Mouse (Mus musculus) megakaryocyte, adult 5-6 weeks (primary cell): ENCODE results near the gene Rps21. TPM values are rescaled to one million over a fixed set of nuclear protein-coding genes. Genes with fewer than 3 reads are reported as not detected.
A peak's percentile ranks its signal among the peaks of the same experiment; 100 is the strongest.

ENCODE experiments used
- ATAC-seq: 2 replicates; pipeline ENCODE4 v1.8.0; 2016; ENCODE audit warnings: mild to moderate bottlenecking, inconsistent platforms; ENCODE audit not compliant: poor library complexity, severe bottlenecking
- total RNA-seq, 2 experiments: library from RNA; stranded (forward) in 1 of 2; stranded (reverse) in 1 of 2; fragments of 153-499, 151-499 nt in 1 of 2; fragments of 221-1000, 200-1000 nt in 1 of 2; gene quantifications; 2 replicates each; pipeline versions ENCODE4 v1.2.3 to v1.2.4; 2015 to 2017

The Rps21 gene
- total RNA-seq (2015) (1,036 and 1,070 TPM in 2 replicates), total RNA-seq (2017) (1,935 and 2,289 TPM in 2 replicates)

DNA sequence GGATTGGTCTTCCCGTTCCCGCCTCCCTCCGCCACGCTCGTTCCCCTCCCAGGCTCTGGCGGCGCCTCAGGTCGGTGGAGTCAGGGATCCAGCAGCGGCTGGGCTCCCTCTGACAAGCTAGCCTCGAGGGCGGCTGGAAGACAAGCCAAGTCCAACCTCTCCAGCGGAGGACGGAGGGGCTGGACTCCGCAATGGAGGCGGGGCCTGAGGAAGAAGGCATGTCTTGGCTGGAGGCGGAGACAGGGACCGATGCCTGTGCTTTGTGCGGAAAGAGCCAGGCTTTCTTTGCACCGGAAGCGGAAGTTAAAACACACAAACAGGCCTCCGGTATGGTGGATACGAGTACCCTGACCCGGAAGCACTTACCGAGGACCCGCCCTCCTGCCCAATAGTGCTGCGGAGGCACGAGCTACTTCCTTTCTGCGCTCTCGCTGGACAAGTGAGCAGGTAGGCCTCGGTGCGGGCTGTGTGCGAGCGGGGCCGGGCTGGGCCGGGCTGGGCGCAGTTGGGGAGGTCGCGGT, at the start of gene Rps21:
Gene Rps21 (plus strand): TSS at position 377 of the 521 bp plus-strand sequence.
- ATAC-seq, result peak; percentile 89

DNA sequence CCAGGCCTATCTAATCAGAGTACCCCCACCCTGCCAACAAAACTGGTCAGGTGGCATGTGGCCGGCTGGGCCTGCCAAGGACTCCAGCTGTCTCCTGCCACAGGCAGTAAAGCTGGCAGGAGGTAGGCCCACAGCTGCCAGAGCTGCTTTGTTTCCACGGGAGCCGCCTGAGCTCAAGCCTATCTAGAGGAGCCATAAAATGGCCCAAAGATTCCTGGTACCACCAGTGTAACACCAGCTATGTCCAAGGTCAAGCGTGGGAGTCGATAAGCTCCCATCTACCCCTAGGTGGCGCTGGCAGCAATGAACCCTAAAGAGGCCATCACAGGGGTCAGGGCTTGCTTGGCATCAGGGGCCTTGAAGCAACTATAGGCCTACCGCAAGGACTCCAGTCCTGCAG, 49.3 kb upstream of the Rps21 start:
- 0 out of 2 replicates have a peak, but pooled peaks have one; percentile 40 for ATAC-seq

DNA sequence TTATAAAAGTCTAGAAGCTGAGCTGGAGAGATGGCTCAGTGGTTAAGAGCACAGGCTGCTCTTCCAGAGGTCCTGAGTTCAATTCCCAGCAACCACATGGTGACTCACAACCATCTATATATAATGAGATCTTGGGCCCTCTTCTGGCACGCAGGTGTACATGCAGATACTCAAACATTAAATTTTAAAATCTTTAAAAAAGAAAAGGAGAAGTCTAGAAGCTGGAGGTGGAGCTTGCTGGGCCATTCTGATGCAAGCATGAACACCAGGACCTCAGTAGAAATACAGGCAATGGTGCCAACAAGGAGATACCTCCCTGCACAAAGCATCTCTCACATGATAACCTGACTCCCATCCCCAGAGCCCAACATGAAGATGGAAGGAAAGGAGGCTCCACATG, 48.2 kb upstream of the Rps21 start:
- ATAC-seq, result no peak

DNA sequence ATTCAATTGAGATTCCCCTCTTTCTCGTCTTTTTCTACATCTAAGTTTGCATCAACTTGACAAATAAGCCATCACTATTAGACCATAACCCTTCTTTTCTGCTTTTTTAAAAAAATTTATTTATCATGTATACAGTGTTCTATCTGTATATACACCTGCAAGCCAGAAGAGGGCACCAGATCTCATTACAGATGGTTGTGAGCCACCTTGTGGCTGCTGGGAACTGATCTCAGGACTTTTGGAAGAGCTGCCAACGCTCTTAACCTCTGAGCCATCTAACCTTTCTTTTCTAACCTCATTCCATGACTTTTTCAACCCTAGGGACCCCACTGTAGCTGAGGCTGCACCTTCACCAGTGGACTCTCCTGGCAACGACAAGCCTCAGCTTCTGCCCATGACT, 44.9 kb upstream of the Rps21 start:
- ATAC-seq, result no peak

DNA sequence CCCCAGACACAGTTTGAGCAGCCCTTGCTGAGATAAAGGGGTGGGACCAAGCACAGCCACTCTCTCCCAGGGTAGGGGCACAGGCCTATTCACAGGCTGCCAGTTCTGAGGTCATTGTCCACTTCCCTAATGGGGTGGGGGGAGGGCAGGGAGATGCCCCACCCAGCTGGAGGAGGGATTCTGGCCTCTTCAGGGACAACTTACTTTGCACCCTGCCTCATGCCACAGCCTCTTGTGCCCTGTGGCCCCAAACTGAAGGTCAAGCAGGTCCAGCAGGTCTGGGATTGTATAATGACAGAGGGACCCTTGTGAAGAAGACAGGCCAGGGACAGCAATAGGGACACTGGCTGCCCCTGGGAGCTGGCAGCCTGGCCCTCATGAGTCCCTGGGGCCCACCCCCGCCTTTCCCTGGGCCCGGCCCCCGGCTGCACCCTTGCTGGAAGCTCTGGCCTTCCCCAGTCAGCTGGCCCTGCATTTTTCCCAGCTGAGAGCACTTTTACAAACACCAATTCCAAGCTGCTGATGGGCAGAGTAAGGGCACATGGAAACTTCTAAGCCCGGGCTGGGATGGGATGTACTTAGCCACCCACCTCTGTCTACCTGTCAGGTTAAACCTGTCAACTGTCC, 42.7 kb upstream of the Rps21 start:
- ATAC-seq, result no peak

DNA sequence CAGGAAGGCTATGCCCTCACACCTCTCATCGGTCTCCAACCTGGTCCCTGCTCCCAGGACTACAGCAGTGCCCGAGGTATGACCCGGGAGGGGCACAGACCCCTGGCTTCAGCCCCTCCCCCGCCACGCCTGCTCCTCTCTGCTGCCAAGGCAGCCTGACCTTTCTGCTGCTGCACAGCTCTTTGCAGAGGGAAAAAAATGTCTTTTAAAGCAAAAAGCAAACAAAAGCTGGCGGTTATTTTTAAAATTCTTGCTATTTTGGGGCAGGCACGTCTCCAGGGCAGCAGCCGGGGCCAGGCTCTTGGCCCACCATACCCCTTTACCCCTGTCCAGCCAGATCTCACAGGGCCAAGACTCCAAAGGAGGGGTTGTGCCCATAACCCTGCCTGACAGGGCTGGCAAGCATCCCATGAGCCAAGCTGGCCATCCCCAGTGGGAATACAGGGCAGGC, 42.1 kb upstream of the Rps21 start:
- no peak for ATAC-seq

DNA sequence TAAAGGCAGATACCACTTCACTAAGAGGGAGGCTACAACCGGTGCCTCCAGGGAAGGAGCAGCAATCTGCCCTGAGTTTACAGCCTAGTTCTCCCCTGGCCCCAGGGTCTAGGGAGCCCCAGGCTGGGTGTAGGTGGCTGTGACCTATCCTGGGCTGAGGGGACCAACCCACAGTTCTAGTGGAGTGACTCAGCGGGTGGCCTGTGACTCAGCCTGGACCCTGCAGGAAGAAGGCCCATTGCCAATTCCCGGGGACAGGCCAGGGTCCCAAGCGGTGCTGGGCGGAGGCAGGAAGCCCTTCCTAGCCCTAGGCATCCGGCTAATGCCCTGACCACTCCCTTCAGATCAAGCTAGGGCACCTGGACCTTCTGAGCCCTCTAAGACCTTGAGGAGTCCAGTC, 41.2 kb upstream of the Rps21 start:
- ATAC-seq, result no peak

DNA sequence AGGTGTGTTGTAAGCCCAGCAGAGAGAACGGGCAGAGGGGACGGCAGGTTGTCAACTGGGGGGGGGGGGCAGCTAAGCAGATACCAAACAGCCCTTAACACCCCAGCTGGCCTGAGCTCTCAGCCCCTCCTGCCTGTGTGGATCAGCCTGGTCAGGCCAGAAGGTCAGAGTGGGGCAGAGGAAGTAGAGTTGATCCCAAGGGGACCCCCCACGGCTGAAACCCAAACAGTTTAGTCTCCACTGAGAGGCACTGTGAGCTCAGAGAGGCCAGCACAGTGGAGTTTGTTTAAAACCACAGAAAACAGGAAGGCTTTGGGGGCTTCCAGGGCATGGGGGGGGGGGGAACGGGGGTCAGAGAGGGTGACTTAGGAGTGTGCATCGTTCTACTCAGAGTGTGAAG, 40.3 kb upstream of the Rps21 start:
- ATAC-seq, result no peak

DNA sequence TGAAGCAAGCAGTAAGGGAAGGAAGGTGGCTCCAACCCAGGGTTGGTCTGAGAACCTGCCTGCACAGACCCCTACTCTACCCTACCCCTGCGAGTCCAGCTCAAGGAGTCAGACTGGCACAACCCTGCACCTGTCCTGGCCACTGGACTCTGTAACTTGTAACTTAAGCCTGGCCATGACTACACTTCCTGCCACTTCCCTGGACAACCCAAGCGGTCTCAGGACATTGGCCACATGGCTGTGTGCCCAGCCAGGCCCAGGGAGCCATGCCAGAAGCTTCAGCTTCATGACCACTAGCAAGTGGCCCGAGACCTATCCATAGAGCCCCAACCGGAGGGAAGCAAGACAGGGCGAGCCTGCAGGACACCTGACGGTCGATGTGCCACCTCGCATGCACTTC, 39.6 kb upstream of the Rps21 start:
- no peak for ATAC-seq

DNA sequence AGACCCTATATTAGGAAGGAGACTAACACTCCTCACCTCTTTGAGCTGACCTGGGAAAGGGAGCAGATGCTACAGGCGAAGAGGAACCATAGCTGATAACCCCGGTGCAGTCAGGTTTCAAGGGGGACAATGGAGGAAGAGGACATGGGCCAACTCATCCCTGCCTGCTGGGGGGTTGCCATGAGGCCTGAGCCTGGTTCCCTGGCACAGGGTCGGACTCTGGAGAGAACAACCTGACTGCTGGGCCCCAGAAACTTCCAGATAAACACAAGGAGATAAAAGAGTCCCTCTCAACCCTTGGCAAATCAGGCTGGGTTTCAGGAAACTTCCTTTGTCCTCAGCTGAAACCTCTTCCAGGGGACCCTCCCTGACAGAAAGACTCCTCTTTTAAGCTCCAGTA, 38.9 kb upstream of the Rps21 start:
- no peak for ATAC-seq

DNA sequence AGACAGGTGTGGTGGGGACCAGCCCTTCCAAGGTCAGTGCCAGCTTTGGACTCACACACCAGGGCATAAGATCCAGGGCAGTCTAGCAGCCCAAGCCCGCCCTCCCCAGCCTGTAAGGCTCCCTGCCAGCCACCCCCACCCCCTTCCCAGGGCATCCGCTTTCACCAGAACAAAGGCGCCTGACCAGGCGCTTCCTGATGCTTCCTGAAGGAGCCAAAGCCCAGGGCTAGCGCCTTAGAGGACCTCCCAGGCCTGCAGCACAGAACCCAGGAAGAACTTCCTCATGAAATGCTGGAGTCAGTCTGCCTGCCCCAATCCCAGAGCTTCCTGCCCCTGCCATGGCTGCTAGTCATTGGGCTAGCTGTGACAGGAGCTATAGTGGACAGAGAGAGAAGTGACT, 38.5 kb upstream of the Rps21 start:
- ATAC-seq, result no peak

DNA sequence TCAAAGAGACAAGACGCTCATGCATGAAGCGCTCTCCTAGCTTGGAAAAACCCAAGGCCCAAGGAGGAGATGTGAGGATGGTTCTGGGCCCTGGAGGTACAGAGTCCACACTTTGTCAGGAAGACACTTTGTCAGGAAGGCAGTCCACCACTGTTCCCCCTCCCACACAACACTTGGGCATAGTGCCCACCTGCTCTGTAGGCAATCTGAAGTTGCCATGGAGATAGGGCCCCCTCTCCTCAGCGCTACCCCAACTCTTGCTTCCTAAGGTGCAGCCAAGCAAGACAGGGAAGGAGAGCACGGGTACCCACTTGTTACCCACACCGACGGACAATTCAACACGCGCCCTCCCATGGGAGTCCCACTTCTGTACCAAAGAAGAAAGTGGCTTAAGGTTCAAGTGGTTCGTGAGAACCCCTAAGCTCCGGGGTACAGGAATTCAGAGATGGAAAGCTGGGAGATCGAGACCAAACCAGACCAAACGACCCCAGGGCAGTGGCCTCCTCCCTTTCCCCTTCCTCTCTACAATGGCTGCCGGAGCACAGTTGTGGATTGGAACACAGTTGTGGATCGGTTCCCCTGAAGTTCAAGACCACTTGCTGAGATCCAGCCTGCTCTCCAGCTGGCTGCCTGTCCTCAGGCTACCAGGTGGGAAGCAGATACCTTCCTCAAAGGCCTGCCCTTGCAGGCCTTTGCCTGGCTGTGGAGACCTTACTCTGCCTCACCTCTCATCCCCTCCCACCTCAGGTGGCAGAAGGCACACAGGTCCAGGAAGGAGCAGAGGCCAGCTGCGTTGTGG, 37.8 kb upstream of the Rps21 start:
- no peak for ATAC-seq

DNA sequence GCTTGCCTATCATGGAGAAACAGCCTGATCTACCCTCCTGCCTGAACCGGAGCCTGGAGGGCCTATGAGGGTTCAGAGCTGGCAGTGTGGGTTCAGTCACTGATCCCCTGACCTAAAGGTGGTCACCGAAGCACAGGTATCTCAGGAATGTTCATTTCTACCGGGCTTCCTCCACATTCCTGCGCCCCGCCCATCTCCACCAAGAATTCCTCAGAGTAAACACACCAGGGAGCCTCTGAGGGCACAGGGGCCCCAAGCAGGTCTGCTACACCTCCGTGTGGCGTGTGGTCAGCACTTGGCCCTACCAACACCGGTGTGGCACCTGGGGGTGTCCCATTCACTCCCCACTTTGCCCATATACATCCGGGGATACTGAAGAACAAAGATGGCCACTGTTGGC, 37.0 kb upstream of the Rps21 start:
- no peak for ATAC-seq

DNA sequence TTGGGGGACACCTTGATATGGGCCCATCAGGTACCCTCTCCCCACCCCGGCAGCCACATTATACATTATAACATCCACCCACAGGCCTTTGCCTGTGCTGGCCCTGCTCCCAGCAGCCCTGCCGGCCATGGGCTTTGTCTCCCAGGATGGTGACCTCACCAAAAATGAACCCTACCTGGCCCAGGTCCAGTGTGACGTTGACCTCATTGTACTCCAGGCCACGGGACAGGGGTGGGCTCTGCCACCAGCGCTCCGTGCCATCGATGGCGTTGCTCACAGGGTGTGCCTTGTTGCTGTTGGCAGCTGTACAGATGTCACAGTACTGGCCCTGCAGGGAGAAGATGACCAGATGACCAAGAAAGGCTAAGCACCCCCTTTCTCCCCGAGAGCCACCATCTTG, 36.1 kb upstream of the Rps21 start:
- ATAC-seq, result no peak

DNA sequence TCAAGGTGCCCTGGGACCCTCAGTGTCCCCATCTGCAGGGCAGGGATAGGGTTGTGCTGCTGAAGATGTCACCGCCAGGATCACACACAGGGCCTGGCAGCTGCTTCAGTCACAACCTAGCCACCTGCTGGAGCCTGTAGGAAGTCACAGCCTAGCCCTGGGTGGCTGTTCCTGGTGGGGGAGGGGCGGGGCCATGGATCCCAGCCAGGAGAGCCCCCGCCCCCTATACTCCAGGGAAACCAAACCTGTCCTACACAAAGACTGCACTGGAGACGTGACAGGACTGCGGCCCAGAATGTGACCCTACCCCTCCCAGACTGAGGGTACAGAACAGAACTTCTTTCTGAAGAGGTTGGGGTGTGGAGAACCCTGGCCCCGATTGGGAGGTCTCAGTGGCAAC, 34.9 kb upstream of the Rps21 start:
- ATAC-seq, result no peak

DNA sequence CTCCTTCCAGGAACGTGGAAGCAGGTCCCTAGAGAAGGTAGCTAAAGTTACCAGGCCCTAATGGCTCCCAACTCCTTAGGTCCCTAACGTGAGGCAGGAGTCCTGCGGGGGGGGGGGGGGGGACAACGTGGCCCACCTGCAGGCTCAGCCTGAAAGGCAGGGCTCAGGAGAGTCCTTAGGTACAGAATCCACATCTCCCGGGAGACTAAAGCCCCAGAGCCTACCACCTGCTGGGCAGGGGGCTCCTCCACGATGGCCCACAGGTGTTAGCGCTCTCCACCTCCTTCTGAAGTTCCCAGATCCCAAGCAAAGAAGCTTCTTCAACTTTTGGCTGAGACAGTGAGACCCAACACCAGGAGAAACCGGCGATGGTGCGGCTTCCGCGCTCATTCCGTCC, 32.5 kb upstream of the Rps21 start:
- no peak for ATAC-seq

DNA sequence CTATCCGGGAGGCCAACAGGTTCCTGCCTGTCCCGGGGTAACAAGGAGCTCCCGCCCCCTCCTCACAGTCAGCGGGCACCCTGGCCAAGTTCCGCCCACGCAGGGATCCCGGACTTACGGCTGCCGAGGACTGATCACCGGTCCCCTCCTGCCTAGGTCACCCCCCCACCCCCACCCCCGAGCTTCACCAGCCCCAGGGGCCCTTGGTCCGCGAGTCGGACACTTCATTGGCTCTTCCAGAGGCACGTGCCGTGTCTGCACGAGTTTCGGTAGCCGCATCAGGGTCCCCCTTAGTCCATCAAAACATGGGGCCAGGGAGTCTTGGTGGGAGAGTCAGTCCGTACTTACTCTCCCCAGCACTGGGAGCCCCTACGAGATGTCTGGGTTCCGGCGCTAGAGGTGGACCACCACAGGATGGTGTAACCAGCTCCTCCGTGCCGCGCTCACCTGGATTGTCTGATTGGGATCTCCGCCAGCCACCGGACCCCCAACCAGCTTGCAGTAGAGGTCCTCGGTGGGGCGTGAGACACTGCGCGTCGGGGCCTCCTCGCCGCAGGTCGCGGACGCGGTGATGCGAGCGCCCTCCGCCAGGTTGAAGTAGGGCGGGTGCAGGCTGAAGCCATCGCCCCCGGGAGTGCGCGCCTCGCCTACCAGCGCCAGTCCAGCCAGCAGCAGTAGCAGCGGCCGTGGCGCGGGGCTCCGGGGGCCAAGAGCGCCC, 32.0 kb upstream of the Rps21 start:
- peak; percentile 20; the same call in 1 of the 2 replicates for ATAC-seq

DNA sequence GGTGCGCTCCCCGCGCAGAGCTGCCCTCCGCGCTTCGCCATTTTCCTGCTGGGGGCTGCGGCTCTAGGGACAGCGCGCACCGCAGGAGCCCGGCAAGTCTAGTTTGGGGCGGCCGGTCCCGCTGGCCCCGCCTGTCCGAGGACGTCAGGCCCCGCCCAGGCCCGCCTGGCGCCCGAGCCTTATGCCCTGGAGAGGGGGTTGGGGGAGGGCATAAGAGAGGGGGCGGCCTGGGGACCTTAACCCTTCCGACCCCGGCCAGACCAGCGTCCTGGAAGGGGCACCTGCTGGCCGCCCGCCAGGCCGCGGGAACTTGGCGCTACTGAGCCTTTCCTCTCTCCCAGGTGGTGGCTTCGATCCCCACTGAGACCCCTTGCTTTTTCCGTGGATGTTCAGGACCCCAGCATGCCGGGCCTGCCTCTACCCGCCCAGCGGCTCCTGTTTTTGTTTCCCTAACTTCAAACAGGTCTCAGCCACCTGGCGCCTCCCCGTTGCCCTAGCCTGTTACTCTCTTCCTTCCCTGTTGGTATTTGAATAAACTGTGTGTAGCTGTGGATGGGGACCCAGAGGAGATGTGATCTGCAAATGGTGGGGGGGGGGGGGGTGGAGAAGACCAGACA, 31.3 kb upstream of the Rps21 start, which contains the start of gene Lama5:
Gene Lama5 (minus strand): TSS at position 98 of the 617 bp plus-strand sequence.
- peak; percentile 41; the same call in 1 of the 2 replicates for ATAC-seq

DNA sequence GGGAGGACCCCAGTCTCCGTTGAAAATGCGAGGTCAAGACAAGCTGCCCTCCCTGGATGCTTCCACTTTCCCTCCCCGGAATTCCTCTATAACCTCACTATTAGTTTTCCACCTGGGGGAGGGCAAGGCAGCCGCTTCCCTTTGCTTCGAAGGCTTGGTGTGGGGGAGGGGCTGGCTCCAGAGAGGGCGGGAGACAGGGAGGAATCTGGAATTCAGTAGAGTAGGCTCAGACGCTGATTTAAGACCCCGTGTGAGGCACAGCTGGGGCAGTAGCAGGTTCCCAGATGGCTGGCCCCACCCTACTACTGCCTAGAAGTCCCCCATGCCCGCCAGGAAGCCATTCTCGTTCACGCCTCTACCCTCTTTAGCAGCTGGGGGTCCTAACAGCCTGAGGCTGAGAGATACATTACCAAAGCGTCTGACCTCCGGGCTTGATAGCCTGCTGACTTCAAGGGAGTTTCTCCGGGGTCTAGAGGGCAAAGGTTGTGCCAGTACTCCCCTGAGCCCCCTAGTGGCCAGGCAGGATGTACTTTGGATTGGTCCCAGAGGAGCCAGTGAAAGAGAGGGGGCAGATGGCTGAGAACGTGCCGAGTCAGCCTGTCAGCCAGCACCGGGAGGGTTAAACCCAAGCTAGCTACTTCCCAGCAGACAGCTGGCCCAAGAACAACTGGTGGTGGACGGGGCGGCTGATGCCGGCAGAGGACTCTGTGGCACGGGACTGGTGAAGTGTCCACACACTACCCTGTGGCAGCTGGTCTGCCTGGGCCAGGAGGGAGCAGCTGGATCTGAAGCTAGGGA, 29.7 kb upstream of the Rps21 start:
- peak; percentile 70 for ATAC-seq

DNA sequence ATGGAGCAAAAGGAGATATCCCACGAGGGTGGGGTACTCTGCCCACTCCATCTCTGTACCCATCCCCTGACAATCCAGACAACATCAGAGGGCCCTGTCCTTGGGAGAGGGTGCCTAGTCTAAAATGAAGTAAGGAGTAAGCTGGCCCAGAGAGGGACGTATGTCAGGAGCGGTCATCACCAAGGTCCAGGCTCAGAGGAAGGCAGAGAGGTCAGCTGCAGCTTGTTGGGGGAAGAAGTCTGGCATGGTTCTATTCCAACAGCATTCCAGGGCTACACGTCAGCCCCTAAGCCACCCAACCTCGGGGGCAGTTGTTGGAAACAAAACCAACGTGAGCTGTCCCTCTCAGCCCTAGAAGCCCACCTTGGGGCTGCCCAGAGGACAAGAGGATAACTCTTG, 29.1 kb upstream of the Rps21 start:
- ATAC-seq, result no peak
